ENCODE assay signal across 8 mouse cellular contexts in the genomic region with DNA sequence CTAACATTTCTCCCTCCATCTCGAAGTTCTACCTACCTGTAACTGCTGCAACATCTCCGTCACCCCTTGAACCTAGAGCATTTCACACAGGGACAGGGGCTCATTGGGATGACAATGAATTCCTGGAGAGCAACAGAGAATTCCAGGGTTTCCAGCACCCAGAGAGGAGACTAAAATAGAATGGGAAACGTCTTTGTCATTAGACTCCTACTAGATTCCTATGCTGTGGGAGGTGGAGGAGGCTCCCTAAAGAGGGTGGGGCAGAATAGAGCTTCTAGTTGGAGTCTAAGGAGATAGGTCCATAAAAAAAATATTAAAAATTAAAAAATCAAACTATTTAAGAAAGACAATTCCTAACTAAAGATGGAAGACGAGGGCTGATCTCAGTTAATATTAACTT. TPM values are rescaled to one million over a fixed set of nuclear protein-coding genes. Genes with fewer than 3 reads are reported as not detected.
DNase-seq lines count a peak whose midpoint lies in the region; ATAC-seq and TF ChIP-seq lines count a peak whose summit lies in the region.

No protein-coding gene starts in this region.

- no peak for TF ChIP-seq POLR2A in limb, embryonic 14.5 days (IDR thresholded peaks at IDR 0.05; ENCODE audit: borderline replicate concordance, extremely low read depth, insufficient read depth, insufficient read length)

- peaks cover 9% of the 10 kb centered on the region for H3K27me3 ChIP-seq in heart, embryonic 11.5 days (ENCODE audit: control insufficient read depth, insufficient read depth, low read length)
- H3K27me3 ChIP-seq in limb, embryonic 14.5 days (ENCODE audit: control insufficient read depth, insufficient read depth, low read length), result no peaks in the 10 kb centered on the region

- no peak overlapping the region for H3K27ac ChIP-seq in heart, embryonic 11.5 days (ENCODE audit: low read depth, low read length)
- no peak overlapping the region for H3K27ac ChIP-seq in limb, embryonic 14.5 days (replicated peaks; ENCODE audit: low read depth, low read length)

- WGBS in heart, embryonic 11.5 days (ENCODE audit: insufficient replicate concordance), result 41% methylated on average over 4 of the region's 4 CpGs
- 43% methylated on average over 4 of the region's 4 CpGs for WGBS in limb, embryonic 14.5 days

- ATAC-seq in heart, embryonic 11.5 days (replicated peaks; ENCODE audit: insufficient number of reproducible peaks, low FRiP score, low TSS enrichment), result no peak
- ATAC-seq in limb, embryonic 14.5 days (ENCODE audit: low FRiP score, low read depth), result no peak

- DNase-seq in heart, adult 8-10 months (ENCODE audit: low spot score), result no peak
- DNase-seq in right cerebral cortex, postnatal 4 days, result peak; percentile 9
- no peak for DNase-seq in right cerebral cortex, postnatal 36 days (ENCODE audit: low spot score in 2 of 2)
- no peak for DNase-seq in limb, embryonic 14.5 days (ENCODE audit: low spot score)
- DNase-seq in spleen, postnatal 10 days (ENCODE audit: low spot score in 2 of 2), result no peak
- DNase-seq in thymus, postnatal 25 days, result no peak
- DNase-seq in layer of hippocampus, adult 9-10 months (ENCODE audit: low spot score), result no peak

- H3K36me3 ChIP-seq in heart, embryonic 11.5 days (ENCODE audit: control insufficient read depth, insufficient read depth, low read length), result no peaks in the 10 kb centered on the region
- H3K36me3 ChIP-seq in limb, embryonic 14.5 days (ENCODE audit: control insufficient read depth, insufficient read depth, low read length), result no peaks in the 10 kb centered on the region

- no peak overlapping the region for H3K9ac ChIP-seq in heart, embryonic 11.5 days (ENCODE audit: low read depth, low read length)
- H3K9ac ChIP-seq in limb, embryonic 14.5 days (ENCODE audit: low read depth, low read length, severe bottlenecking), result no peak overlapping the region; the same call in 1 of the 2 replicates

- H3K4me1 ChIP-seq in heart, embryonic 11.5 days (ENCODE audit: control insufficient read depth, insufficient read depth, low read length), result peaks cover 3% of the 10 kb centered on the region; the same call in 1 of the 2 replicates
- no peaks in the 10 kb centered on the region for H3K4me1 ChIP-seq in limb, embryonic 14.5 days (ENCODE audit: control insufficient read depth, insufficient read depth, low read length)

- peak overlapping the region; percentile 95 for H3K4me2 ChIP-seq in heart, embryonic 11.5 days
- H3K4me2 ChIP-seq in limb, embryonic 14.5 days (replicated peaks; ENCODE audit: low read depth, low read length, severe bottlenecking), result peak overlapping the region; percentile 90

- H3K4me3 ChIP-seq in heart, embryonic 11.5 days (ENCODE audit: low read depth, low read length), result peak overlapping the region; percentile 58
- peak overlapping the region; percentile 53 for H3K4me3 ChIP-seq in limb, embryonic 14.5 days (replicated peaks; ENCODE audit: low read length)

- no peaks in the 10 kb centered on the region for H3K9me3 ChIP-seq in heart, embryonic 11.5 days (replicated peaks; ENCODE audit: control insufficient read depth, low read length)
- no peaks in the 10 kb centered on the region for H3K9me3 ChIP-seq in limb, embryonic 14.5 days (ENCODE audit: control insufficient read depth, low read length)

RNA-seq across cellular contexts. Expression of a gene that starts 0.5 kb away (rescaled TPM):
- polyA plus RNA-seq in heart, embryonic 11.5 days (2014; fragmentation: Nextera tagmentation; extraction: Ambion mirVana), result 0.46 TPM in 2 replicates
- under 1 TPM in 3 of 4 experiments, not detected in 1; 0.06 to 0.16 (median 0.13) TPM for total RNA-seq in heart, adult 8-10 months (2022)
- polyA plus RNA-seq in limb, embryonic 14.5 days (2012; rRNA removed), result 0.93 and 1.1 TPM in 2 replicates
- polyA plus RNA-seq in limb, embryonic 14.5 days (2014; fragmentation: Nextera tagmentation; extraction: Ambion mirVana), result 2.4 and 3.1 TPM in 2 replicates
